ENCODE assay signal across 8 mouse cellular contexts in the genomic region with DNA sequence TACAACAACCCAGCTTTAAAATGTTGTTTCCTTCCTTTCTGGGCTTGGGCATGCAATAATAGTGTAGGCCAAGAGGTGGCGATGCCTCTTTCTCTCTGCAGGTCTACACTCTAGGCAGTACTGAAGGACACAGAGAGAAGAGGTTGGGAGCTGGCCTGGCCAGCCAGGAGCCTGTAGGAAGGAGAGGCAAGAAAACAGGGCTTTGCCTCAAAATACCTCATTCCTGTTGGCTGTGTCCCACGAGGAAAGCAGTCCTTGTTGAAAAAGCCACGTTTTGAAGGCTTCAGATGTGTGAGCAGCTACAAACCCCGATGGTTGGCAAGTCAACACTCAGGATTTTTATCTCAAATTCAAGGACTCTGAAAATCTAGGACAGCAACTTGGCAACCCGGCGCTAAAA.
A peak's percentile ranks its signal among the peaks of the same experiment; 100 is the strongest.
DNase-seq lines count a peak whose midpoint lies in the region; TF ChIP-seq lines count a peak whose summit lies in the region.

No protein-coding gene starts in this region.

- H3K27me3 ChIP-seq in kidney, adult 2 months (replicated peaks; ENCODE audit: control insufficient read depth, insufficient read depth, low read length), result no peaks in the 10 kb centered on the region

- H3K36me3 ChIP-seq in kidney, adult 2 months (ENCODE audit: control insufficient read depth, insufficient read depth, low read length), result no peaks in the 10 kb centered on the region

- peaks cover 15% of the 10 kb centered on the region for H3K4me1 ChIP-seq in kidney, adult 2 months (ENCODE audit: control insufficient read depth, insufficient read depth, low read length)

- peak; percentile 80 for DNase-seq in ovary, adult 18-20 months (ENCODE audit: low spot score)
- DNase-seq in ovary, postnatal 10 days (ENCODE audit: low spot score), result no peak
- peak; percentile 60 for DNase-seq in brain, adult 2 months (ENCODE audit: low read depth, low spot score)
- peak; percentile 17 to 45 for DNase-seq in frontal cortex, postnatal 10 days (ENCODE audit: low spot score in 2 of 2)
- DNase-seq in kidney, adult 2 months, result peak; percentile 68
- DNase-seq in left cerebral cortex, postnatal 36 days (ENCODE audit: low spot score in 2 of 2), result peak; percentile 27 to 37
- DNase-seq in retina, embryonic 14.5 days (ENCODE audit: low spot score), result peak; percentile 29
- peak; percentile 36 for DNase-seq in urinary bladder, postnatal 25 days (ENCODE audit: low spot score)

- intact Hi-C loops in left cerebral cortex, postnatal 36 days (cut with DNase I), result no loop called here

- no peak for TF ChIP-seq POLR2A in kidney, adult 2 months (IDR thresholded peaks at IDR 0.05; ENCODE audit: low read depth, low read length)

- 84% methylated on average over 6 of the region's 6 CpGs for WGBS in kidney, adult 2 months

- TF ChIP-seq CTCF in kidney, adult 2 months (conservative IDR thresholded peaks at IDR 0.05; ENCODE audit: insufficient read depth, insufficient read length, low read depth, low read length), result peak; percentile 68

- H3K27ac ChIP-seq in kidney, adult 2 months (ENCODE audit: insufficient read depth, low read depth, low read length), result no peak overlapping the region

- H3K4me3 ChIP-seq in kidney, adult 2 months (ENCODE audit: insufficient read depth, low read depth, low read length), result no peak overlapping the region
